Mouse (Mus musculus): ENCODE measurements around the gene Lpp. TPM values are rescaled to one million over a fixed set of nuclear protein-coding genes. Genes with fewer than 3 reads are reported as not detected.

The Lpp gene
- polyA plus RNA-seq, 1 experiment from 2014 or later, result 23.3 TPM

DNA sequence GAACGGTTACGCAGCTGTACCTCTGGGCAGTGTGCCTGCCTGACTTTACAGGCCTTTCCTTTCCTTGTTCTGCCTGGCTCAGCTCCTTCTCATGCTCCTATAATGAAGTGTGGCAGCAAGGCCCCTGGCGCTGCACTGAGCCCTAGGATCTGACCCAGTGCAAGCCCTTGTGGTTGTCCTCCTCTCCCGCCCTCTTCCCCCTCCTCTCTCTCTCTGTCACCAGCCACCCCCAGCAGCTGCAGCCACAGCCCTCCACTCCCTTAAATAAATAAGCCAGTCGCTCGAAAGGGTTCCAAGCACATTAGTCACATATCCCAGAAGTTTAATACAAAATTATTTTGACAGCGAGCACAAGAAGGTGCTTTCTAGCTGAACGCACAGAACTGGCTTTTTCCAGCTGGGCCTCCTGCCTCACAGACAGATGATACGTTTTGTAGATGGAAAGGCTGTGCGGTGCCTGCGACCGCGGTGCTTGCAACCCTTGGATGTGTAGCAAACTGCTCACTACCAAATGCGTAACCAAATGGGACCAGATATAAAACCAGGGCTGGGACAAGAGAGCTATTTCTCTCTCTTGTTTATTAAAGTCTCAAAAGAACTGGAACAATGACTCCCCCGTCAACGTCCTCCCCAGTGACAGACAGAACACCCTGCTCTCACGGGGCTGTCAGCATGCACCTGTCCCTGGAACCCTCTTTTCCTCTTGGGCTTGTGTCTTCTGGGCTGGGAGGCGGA lies 97.6 kb downstream of the Lpp start:
- H3K27me3 ChIP-seq (ENCODE audit: control insufficient read depth, insufficient read depth, low read length), result no peaks in the 10 kb centered on the region
- peak overlapping the region; percentile 28; the same call in 1 of the 2 replicates for H3K27ac ChIP-seq (replicated peaks; ENCODE audit: low read depth, low read length)
- no peak overlapping the region for H3K9ac ChIP-seq (replicated peaks; ENCODE audit: low read length)
- no peaks in the 10 kb centered on the region for H3K9me3 ChIP-seq (replicated peaks; ENCODE audit: control insufficient read depth, low read length)
- H3K36me3 ChIP-seq (replicated peaks; ENCODE audit: control insufficient read depth, insufficient read depth, low read depth, low read length), result no peaks in the 10 kb centered on the region
- peak; percentile 71 for ATAC-seq (replicated peaks; ENCODE audit: insufficient number of reproducible peaks, low FRiP score, low TSS enrichment, low read depth)
- no peak overlapping the region for H3K4me2 ChIP-seq (ENCODE audit: low read depth, low read length)
- DNase-seq (ENCODE audit: low spot score), result peak; percentile 53
- H3K4me1 ChIP-seq (ENCODE audit: control insufficient read depth, insufficient read depth, low read length), result peaks cover 8% of the 10 kb centered on the region; the same call in 1 of the 2 replicates
- 43% methylated on average over 18 of the region's 18 CpGs for WGBS
- no peak overlapping the region for H3K4me3 ChIP-seq (ENCODE audit: low read depth, low read length)

DNA sequence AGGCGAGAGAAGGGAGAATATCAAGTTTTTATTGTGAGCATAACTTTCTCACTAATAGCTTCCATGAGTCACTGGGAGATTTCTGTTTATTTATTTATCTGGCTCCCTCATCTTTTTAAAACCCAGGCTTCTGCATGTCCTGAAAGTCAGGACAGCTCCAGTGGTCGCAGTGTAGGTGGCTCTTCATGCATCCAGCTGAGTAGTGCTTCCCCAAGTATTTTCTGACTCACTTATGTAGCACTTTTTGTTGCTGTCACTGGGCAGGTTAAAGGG lies 98.1 kb downstream of the Lpp start:
- no peak overlapping the region for H3K9ac ChIP-seq (replicated peaks; ENCODE audit: low read length)
- no peak overlapping the region for H3K4me3 ChIP-seq (ENCODE audit: low read depth, low read length)
- peaks cover 8% of the 10 kb centered on the region; the same call in 1 of the 2 replicates for H3K4me1 ChIP-seq (ENCODE audit: control insufficient read depth, insufficient read depth, low read length)
- no peak for ATAC-seq (replicated peaks; ENCODE audit: insufficient number of reproducible peaks, low FRiP score, low TSS enrichment, low read depth)
- H3K4me2 ChIP-seq (ENCODE audit: low read depth, low read length), result no peak overlapping the region
- H3K36me3 ChIP-seq (replicated peaks; ENCODE audit: control insufficient read depth, insufficient read depth, low read depth, low read length), result no peaks in the 10 kb centered on the region
- H3K27ac ChIP-seq (replicated peaks; ENCODE audit: low read depth, low read length), result no peak overlapping the region; the same call in 1 of the 2 replicates
- H3K27me3 ChIP-seq (ENCODE audit: control insufficient read depth, insufficient read depth, low read length), result no peaks in the 10 kb centered on the region
- DNase-seq (ENCODE audit: low spot score), result no peak
- WGBS, result 62% methylated on average over 2 of the region's 2 CpGs
- H3K9me3 ChIP-seq (replicated peaks; ENCODE audit: control insufficient read depth, low read length), result no peaks in the 10 kb centered on the region

DNA sequence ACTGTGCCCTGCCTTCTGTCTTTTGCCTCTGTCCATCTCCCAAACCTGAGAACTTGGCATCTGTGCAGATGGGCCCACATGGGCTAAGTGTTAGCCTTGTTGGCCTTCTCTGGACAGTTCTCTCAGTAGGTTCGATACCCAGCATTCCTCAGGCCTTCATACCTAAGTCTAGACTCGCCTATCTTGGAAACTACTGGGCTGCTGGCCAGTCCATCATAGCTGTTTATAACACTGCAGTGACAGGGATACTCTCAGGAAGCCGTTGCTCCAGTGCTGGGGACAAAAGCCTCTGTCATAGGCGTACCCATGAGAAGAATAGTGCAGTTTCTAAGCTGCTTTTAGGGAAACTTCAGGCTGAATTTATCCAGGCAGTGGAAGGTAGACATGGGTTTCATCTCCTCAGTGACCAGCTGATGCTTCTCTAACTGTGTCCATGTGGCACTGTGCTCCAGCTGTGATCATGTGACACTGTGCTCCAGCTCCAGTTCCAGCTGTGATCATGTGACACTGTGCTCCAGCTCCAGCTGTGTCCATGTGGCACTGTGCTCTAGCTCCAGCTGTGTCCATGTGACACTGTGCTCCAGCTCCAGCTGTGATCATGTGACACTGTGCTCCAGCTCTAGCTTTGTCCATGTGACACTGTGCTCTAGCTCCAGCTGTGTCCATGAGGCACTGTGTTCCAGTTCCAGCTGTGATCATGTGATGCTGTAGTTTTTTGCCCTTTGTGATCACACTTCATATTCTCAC lies 99.1 kb downstream of the Lpp start:
- no peak overlapping the region for H3K4me2 ChIP-seq (ENCODE audit: low read depth, low read length)
- DNase-seq (ENCODE audit: low spot score), result no peak
- WGBS, result 86% methylated on average over 4 of the region's 4 CpGs
- no peaks in the 10 kb centered on the region for H3K27me3 ChIP-seq (ENCODE audit: control insufficient read depth, insufficient read depth, low read length)
- no peak overlapping the region for H3K9ac ChIP-seq (replicated peaks; ENCODE audit: low read length)
- H3K27ac ChIP-seq (replicated peaks; ENCODE audit: low read depth, low read length), result no peak overlapping the region
- no peak overlapping the region for H3K4me3 ChIP-seq (ENCODE audit: low read depth, low read length)
- H3K36me3 ChIP-seq (replicated peaks; ENCODE audit: control insufficient read depth, insufficient read depth, low read depth, low read length), result no peaks in the 10 kb centered on the region
- peaks cover 8% of the 10 kb centered on the region; the same call in 1 of the 2 replicates for H3K4me1 ChIP-seq (ENCODE audit: control insufficient read depth, insufficient read depth, low read length)
- no peak for ATAC-seq (replicated peaks; ENCODE audit: insufficient number of reproducible peaks, low FRiP score, low TSS enrichment, low read depth)
- H3K9me3 ChIP-seq (replicated peaks; ENCODE audit: control insufficient read depth, low read length), result no peaks in the 10 kb centered on the region

DNA sequence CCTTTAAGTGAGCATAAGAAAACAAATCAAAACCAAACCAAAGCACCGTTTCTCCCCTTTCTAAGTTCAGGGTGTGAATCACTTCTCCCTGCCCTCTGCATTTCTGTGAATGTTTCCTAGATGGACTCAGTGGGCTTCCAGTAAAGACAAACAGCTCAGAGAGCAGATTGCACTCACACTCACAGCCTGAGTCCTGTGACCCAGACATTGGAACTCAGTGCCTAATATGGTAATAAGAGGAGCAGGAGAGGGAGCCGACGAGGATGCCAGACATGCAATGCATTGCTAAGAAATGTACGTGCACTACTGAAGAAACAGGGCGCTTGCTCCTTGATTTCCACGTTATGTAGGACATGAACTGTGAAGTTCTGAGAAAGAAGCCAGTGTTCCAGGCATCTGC lies 101.2 kb downstream of the Lpp start:
- Histone ChIP-seq H3K4me3 (ENCODE audit: low read depth, low read length) (no peak overlapping the region), H3K27ac (replicated peaks; ENCODE audit: low read depth, low read length) (no peak overlapping the region), H3K4me2 (ENCODE audit: low read depth, low read length) (no peak overlapping the region), H3K36me3 (replicated peaks; ENCODE audit: control insufficient read depth, insufficient read depth, low read depth, low read length) (no peaks in the 10 kb centered on the region), H3K9ac (replicated peaks; ENCODE audit: low read length) (no peak overlapping the region), H3K9me3 (replicated peaks; ENCODE audit: control insufficient read depth, low read length) (no peaks in the 10 kb centered on the region), H3K27me3 (ENCODE audit: control insufficient read depth, insufficient read depth, low read length) (no peaks in the 10 kb centered on the region), H3K4me1 (ENCODE audit: control insufficient read depth, insufficient read depth, low read length) (peaks cover 8% of the 10 kb centered on the region; the same call in 1 of the 2 replicates)
- DNase-seq (ENCODE audit: low spot score), result peak; percentile 28
- ATAC-seq (replicated peaks; ENCODE audit: insufficient number of reproducible peaks, low FRiP score, low TSS enrichment, low read depth), result no peak
- 45% methylated on average over 6 of the region's 6 CpGs for WGBS

DNA sequence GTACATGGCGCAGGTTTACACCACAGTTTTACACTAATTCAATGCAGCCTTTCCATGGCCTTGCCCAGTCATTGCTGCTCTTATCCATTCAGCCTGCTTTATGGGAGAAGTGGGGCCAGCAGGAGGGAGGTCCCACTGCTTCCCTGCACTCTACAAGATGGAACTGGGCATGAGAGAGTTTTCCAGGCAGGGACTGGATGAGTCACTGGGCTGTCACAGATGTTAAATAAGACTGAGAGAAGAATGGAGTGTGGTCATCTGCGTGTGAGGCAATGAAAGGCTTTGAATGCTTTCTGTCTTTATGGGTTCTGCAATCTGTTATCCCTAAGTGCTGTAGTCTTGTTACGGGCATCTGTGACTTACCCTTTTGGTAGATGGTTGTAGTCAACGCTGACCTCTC lies 102.2 kb downstream of the Lpp start:
- H3K27ac ChIP-seq (replicated peaks; ENCODE audit: low read depth, low read length), result no peak overlapping the region
- H3K4me3 ChIP-seq (ENCODE audit: low read depth, low read length), result no peak overlapping the region
- no peaks in the 10 kb centered on the region for H3K9me3 ChIP-seq (replicated peaks; ENCODE audit: control insufficient read depth, low read length)
- ATAC-seq (replicated peaks; ENCODE audit: insufficient number of reproducible peaks, low FRiP score, low TSS enrichment, low read depth) (no peak), DNase-seq (ENCODE audit: low spot score) (no peak)
- H3K4me1 ChIP-seq (ENCODE audit: control insufficient read depth, insufficient read depth, low read length), result peaks cover 5% of the 10 kb centered on the region; the same call in 1 of the 2 replicates
- H3K9ac ChIP-seq (replicated peaks; ENCODE audit: low read length), result no peak overlapping the region
- 84% methylated on average over 4 of the region's 4 CpGs for WGBS
- no peaks in the 10 kb centered on the region for H3K27me3 ChIP-seq (ENCODE audit: control insufficient read depth, insufficient read depth, low read length)
- no peak overlapping the region for H3K4me2 ChIP-seq (ENCODE audit: low read depth, low read length)
- H3K36me3 ChIP-seq (replicated peaks; ENCODE audit: control insufficient read depth, insufficient read depth, low read depth, low read length), result no peaks in the 10 kb centered on the region

DNA sequence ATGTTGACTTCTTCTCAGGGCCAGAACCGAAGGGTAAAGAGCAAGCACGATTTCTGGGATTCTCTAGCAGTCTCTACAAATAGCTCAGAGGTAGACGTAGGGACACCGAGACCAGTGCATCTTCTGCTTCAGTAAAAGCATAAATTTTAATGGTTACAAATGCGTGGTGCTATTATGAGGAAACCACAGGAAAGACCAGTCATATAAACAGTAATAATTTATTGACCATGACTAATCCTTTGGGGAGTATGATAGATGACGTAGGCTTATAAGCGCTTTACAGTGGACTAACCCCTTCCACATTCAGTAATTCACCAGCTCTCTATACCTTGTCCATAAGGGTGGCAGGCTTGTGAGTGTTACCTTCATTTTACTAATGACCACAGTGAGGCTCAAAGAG lies 103.3 kb downstream of the Lpp start:
- H3K9me3 ChIP-seq (replicated peaks; ENCODE audit: control insufficient read depth, low read length), result no peaks in the 10 kb centered on the region
- no peak for DNase-seq (ENCODE audit: low spot score)
- H3K4me3 ChIP-seq (ENCODE audit: low read depth, low read length), result no peak overlapping the region
- no peak for ATAC-seq (replicated peaks; ENCODE audit: insufficient number of reproducible peaks, low FRiP score, low TSS enrichment, low read depth)
- H3K4me1 ChIP-seq (ENCODE audit: control insufficient read depth, insufficient read depth, low read length), result 0 out of 2 replicates have a peak, but pooled peaks cover 2% of the 10 kb centered on the region
- no peak overlapping the region for H3K9ac ChIP-seq (replicated peaks; ENCODE audit: low read length)
- no peak overlapping the region for H3K27ac ChIP-seq (replicated peaks; ENCODE audit: low read depth, low read length)
- no peaks in the 10 kb centered on the region for H3K36me3 ChIP-seq (replicated peaks; ENCODE audit: control insufficient read depth, insufficient read depth, low read depth, low read length)
- WGBS, result 90% methylated on average over 7 of the region's 7 CpGs
- H3K4me2 ChIP-seq (ENCODE audit: low read depth, low read length), result no peak overlapping the region
- H3K27me3 ChIP-seq (ENCODE audit: control insufficient read depth, insufficient read depth, low read length), result no peaks in the 10 kb centered on the region

- ATAC-seq (replicated peaks; ENCODE audit: insufficient number of reproducible peaks, low FRiP score, low TSS enrichment, low read depth), result no peak
- Histone ChIP-seq H3K4me2 (ENCODE audit: low read depth, low read length) (no peak overlapping the region), H3K9me3 (replicated peaks; ENCODE audit: control insufficient read depth, low read length) (no peaks in the 10 kb centered on the region), H3K4me1 (ENCODE audit: control insufficient read depth, insufficient read depth, low read length) (0 out of 2 replicates have a peak, but pooled peaks cover 2% of the 10 kb centered on the region), H3K36me3 (replicated peaks; ENCODE audit: control insufficient read depth, insufficient read depth, low read depth, low read length) (no peaks in the 10 kb centered on the region), H3K4me3 (ENCODE audit: low read depth, low read length) (no peak overlapping the region), H3K9ac (replicated peaks; ENCODE audit: low read length) (no peak overlapping the region), H3K27ac (replicated peaks; ENCODE audit: low read depth, low read length) (no peak overlapping the region), H3K27me3 (ENCODE audit: control insufficient read depth, insufficient read depth, low read length) (no peaks in the 10 kb centered on the region)
- 86% methylated on average over 2 of the region's 2 CpGs for WGBS
- DNase-seq (ENCODE audit: low spot score), result no peak
Observed at GRCm38 (mm10) chr16:24497413-24497812, 104.1 kb downstream of the Lpp start.

DNA sequence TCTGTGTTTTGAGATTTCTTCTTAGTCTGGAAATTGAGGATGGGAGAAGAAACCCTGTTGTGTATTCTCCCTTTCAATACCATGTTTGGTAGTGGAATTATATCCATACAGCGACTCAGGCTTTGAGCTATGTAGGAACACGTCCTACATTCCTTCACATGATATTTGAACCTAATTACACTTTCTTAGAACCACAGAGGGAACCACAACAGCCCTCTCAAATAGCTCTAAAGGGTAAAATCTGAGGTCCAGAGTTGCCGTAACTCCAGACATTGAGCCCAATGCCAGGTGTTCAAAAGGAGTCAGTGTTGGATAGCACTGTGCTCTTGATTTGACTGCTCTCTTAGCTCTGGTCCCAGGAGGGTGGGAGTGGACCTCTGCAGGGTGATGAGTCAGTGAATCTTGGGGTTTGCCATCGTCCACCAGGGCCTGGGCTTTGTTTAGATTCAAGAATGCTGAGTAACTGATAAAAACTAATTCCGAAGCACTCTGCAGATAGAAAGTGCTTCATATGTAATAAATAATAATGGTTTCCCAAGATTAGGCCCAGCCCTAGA lies 104.9 kb downstream of the Lpp start:
- Histone ChIP-seq H3K9me3 (replicated peaks; ENCODE audit: control insufficient read depth, low read length) (no peaks in the 10 kb centered on the region), H3K4me1 (ENCODE audit: control insufficient read depth, insufficient read depth, low read length) (0 out of 2 replicates have a peak, but pooled peaks cover 2% of the 10 kb centered on the region), H3K27me3 (ENCODE audit: control insufficient read depth, insufficient read depth, low read length) (no peaks in the 10 kb centered on the region), H3K36me3 (replicated peaks; ENCODE audit: control insufficient read depth, insufficient read depth, low read depth, low read length) (no peaks in the 10 kb centered on the region), H3K9ac (replicated peaks; ENCODE audit: low read length) (no peak overlapping the region), H3K4me3 (ENCODE audit: low read depth, low read length) (no peak overlapping the region), H3K4me2 (ENCODE audit: low read depth, low read length) (no peak overlapping the region), H3K27ac (replicated peaks; ENCODE audit: low read depth, low read length) (no peak overlapping the region)
- ATAC-seq (replicated peaks; ENCODE audit: insufficient number of reproducible peaks, low FRiP score, low TSS enrichment, low read depth), result no peak
- 76% methylated on average over 5 of the region's 5 CpGs for WGBS
- DNase-seq (ENCODE audit: low spot score), result no peak
